Mouse (Mus musculus): ENCODE measurements at regions not wholly inside any gene's neighbourhood (a gene's known extent, or its start where the extent isn't known, plus 50 kb on each side); places are given as distances from the start of the nearest gene placed in this dataset.
"Not testable (repeated sequence)": the region's sequence is repeated elsewhere in the genome, so short reads cannot be mapped to it uniquely, and the experiment has no call there.

- peak; percentile 34 for DNase-seq
Observed at GRCm38 (mm10) chr4:66691598-66692220, 135.7 kb upstream of the Tlr4 start.

- DNase-seq: peak; percentile 39
Observed at GRCm38 (mm10) chr4:66693982-66694578, 133.3 kb upstream of the Tlr4 start.

- DNase-seq: no peak
Observed at GRCm38 (mm10) chr4:66715821-66716760, 111.3 kb upstream of the Tlr4 start.

GRCm38 (mm10) chr4:66737407-66737806 lies 90.0 kb upstream of the Tlr4 start:
- DNase-seq: no peak

- DNase-seq: not testable (repeated sequence)
Observed at GRCm38 (mm10) chr4:66743421-66743820, 84.0 kb upstream of the Tlr4 start.

GRCm38 (mm10) chr4:66768762-66769161 lies 58.6 kb upstream of the Tlr4 start:
- DNase-seq: peak; percentile 86
